8 mouse cellular contexts compared by ENCODE assay signal in genomic region chr9:119321392-119322229, GRCm38 (mm10). TPM values are rescaled to one million over a fixed set of nuclear protein-coding genes. Genes with fewer than 3 reads are reported as not detected.
DNase-seq lines count a peak whose midpoint lies in the region; ATAC-seq and TF ChIP-seq lines count a peak whose summit lies in the region.

No protein-coding gene starts in this region.

- H3K4me3 ChIP-seq in bone marrow, adult 2 months (replicated peaks; ENCODE audit: control insufficient read depth, low read depth, low read length): peak overlapping the region; percentile 77
- peak overlapping the region; percentile 69 for H3K4me3 ChIP-seq in forebrain, embryonic 16.5 days (replicated peaks; ENCODE audit: low read length)
- H3K4me3 ChIP-seq in neural tube, embryonic 14.5 days (ENCODE audit: low read depth, low read length): peak overlapping the region; percentile 83

- peaks cover 2% of the 10 kb centered on the region; the same call in 1 of the 2 replicates for H3K4me1 ChIP-seq in bone marrow, adult 2 months (ENCODE audit: control insufficient read depth, insufficient read depth, low read length)
- H3K4me1 ChIP-seq in forebrain, embryonic 16.5 days (replicated peaks; ENCODE audit: control insufficient read depth, insufficient read depth, low read length): peaks cover 19% of the 10 kb centered on the region
- H3K4me1 ChIP-seq in neural tube, embryonic 14.5 days (ENCODE audit: control insufficient read depth, insufficient read depth, low read length): peaks cover 11% of the 10 kb centered on the region; the same call in 1 of the 2 replicates

- 0 out of 2 replicates have a peak, but pooled peaks have one; percentile 15 for TF ChIP-seq POLR2A in bone marrow, adult 2 months (IDR thresholded peaks at IDR 0.05; ENCODE audit: borderline replicate concordance, control insufficient read depth, low read depth, low read length)

- H3K4me2 ChIP-seq in forebrain, embryonic 16.5 days (ENCODE audit: low read length): peak overlapping the region; percentile 62
- peak overlapping the region; percentile 74 for H3K4me2 ChIP-seq in neural tube, embryonic 14.5 days (ENCODE audit: low read depth, low read length)

- under 1% methylated on average over 56 of the region's 59 CpGs for whole genome bisulfite sequencing in bone marrow, adult 2 months
- WGBS in forebrain, embryonic 16.5 days: under 1% methylated on average over 48 of the region's 59 CpGs
- under 1% methylated on average over 59 of the region's 59 CpGs for WGBS in neural tube, embryonic 14.5 days

- H3K9ac ChIP-seq in forebrain, embryonic 16.5 days (replicated peaks; ENCODE audit: low read depth, low read length): peak overlapping the region; percentile 68
- peak overlapping the region; percentile 72 for H3K9ac ChIP-seq in neural tube, embryonic 14.5 days (replicated peaks; ENCODE audit: low read depth, low read length)

- ATAC-seq in forebrain, embryonic 16.5 days: peak; percentile 14
- peak; percentile 38 for ATAC-seq in neural tube, embryonic 14.5 days (ENCODE audit: low read depth)

- TF ChIP-seq CTCF in bone marrow, adult 2 months (IDR thresholded peaks at IDR 0.05; ENCODE audit: control insufficient read depth, insufficient read depth, low read length): no peak

- H3K27ac ChIP-seq in bone marrow, adult 2 months (ENCODE audit: control insufficient read depth, insufficient read depth, low read depth, low read length, poor library complexity): peak overlapping the region; percentile 98
- H3K27ac ChIP-seq in forebrain, embryonic 16.5 days (ENCODE audit: low read length): peak overlapping the region; percentile 95
- H3K27ac ChIP-seq in neural tube, embryonic 14.5 days (ENCODE audit: low read depth, low read length): peak overlapping the region; percentile 93

- peak; percentile 56 for DNase-seq in layer of hippocampus, adult 9-11 months
- DNase-seq in layer of hippocampus, postnatal 25 days (ENCODE audit: extremely low spot score in 1 of 2, low spot score in 1 of 2): no peak
- DNase-seq in liver: peak; percentile 60
- DNase-seq in adrenal gland, adult 2 months: no peak
- no peak for DNase-seq in urinary bladder, adult 18-20 months (ENCODE audit: low spot score in 2 of 2)

- no peaks in the 10 kb centered on the region for H3K36me3 ChIP-seq in forebrain, embryonic 16.5 days (ENCODE audit: control insufficient read depth, insufficient read depth)
- no peaks in the 10 kb centered on the region for H3K36me3 ChIP-seq in neural tube, embryonic 14.5 days (ENCODE audit: control insufficient read depth, insufficient read depth, low read length)

- H3K27me3 ChIP-seq in forebrain, embryonic 16.5 days (replicated peaks; ENCODE audit: control insufficient read depth, insufficient read depth, low read length): no peaks in the 10 kb centered on the region
- H3K27me3 ChIP-seq in neural tube, embryonic 14.5 days (ENCODE audit: control insufficient read depth, insufficient read depth, low read length): peaks cover 4% of the 10 kb centered on the region; the same call in 1 of the 2 replicates

- H3K9me3 ChIP-seq in forebrain, embryonic 16.5 days (ENCODE audit: control insufficient read depth, low read length): no peaks in the 10 kb centered on the region
- no peaks in the 10 kb centered on the region for H3K9me3 ChIP-seq in neural tube, embryonic 14.5 days (ENCODE audit: control insufficient read depth, low read length)

RNA-seq across cellular contexts. Expression of gene Oxsr1, which starts 0.6 kb away (rescaled TPM):
- total RNA-seq in layer of hippocampus, postnatal 25 days (2021): 10 to 100 TPM; 24.8 to 31.6 TPM
- 16.7 and 19.3 TPM in 2 replicates for polyA plus RNA-seq in bone marrow, adult 2 months (2011; ENCODE audit: insufficient read depth, insufficient read length, low replicate concordance, missing spikeins)
- polyA plus RNA-seq in forebrain, embryonic 16.5 days (2015; fragmentation: Nextera tagmentation; extraction: Ambion mirVana): 13.4 and 14.6 TPM in 2 replicates
- 16.2 and 17.0 TPM in 2 replicates for polyA plus RNA-seq in neural tube, embryonic 14.5 days (2014; fragmentation: Nextera tagmentation; extraction: Ambion mirVana)
- 10 to 100 TPM; 32.7 to 33.1 TPM for total RNA-seq in adrenal gland, adult 2 months (2021)
- 7.2 and 8.2 TPM in 2 replicates for polyA plus RNA-seq in adrenal gland, adult 2 months (2012; rRNA removed)

RNA-seq across cellular contexts. Expression of gene Acaa1a, which starts 17.9 kb away (rescaled TPM):
- total RNA-seq in layer of hippocampus, postnatal 25 days (2021): 10 to 100 TPM; 71.8 to 72.9 TPM
- polyA plus RNA-seq in bone marrow, adult 2 months (2011; ENCODE audit: insufficient read depth, insufficient read length, low replicate concordance, missing spikeins): 25.2 and 53.7 TPM in 2 replicates
- 107 and 119 TPM in 2 replicates for polyA plus RNA-seq in forebrain, embryonic 16.5 days (2015; fragmentation: Nextera tagmentation; extraction: Ambion mirVana)
- polyA plus RNA-seq in neural tube, embryonic 14.5 days (2014; fragmentation: Nextera tagmentation; extraction: Ambion mirVana): 95.4 and 100 TPM in 2 replicates
- total RNA-seq in adrenal gland, adult 2 months (2021): 100 to 1,000 TPM in 1 of 2 experiments, 10 to 100 TPM in 1; 79.6 to 121 TPM
- polyA plus RNA-seq in adrenal gland, adult 2 months (2012; rRNA removed): 607 and 681 TPM in 2 replicates

RNA-seq across cellular contexts. Expression of gene Myd88, which starts 19.6 kb away (rescaled TPM):
- 1 to 10 TPM; 6.3 to 7.4 TPM for total RNA-seq in layer of hippocampus, postnatal 25 days (2021)
- 17.7 and 26.2 TPM in 2 replicates for polyA plus RNA-seq in bone marrow, adult 2 months (2011; ENCODE audit: insufficient read depth, insufficient read length, low replicate concordance, missing spikeins)
- 4.4 and 6.2 TPM in 2 replicates for polyA plus RNA-seq in forebrain, embryonic 16.5 days (2015; fragmentation: Nextera tagmentation; extraction: Ambion mirVana)
- 2.8 and 6.4 TPM in 2 replicates for polyA plus RNA-seq in neural tube, embryonic 14.5 days (2014; fragmentation: Nextera tagmentation; extraction: Ambion mirVana)
- 10 to 100 TPM; 26.9 to 34.5 TPM for total RNA-seq in adrenal gland, adult 2 months (2021)
- polyA plus RNA-seq in adrenal gland, adult 2 months (2012; rRNA removed): 18.5 and 19.7 TPM in 2 replicates

RNA-seq across cellular contexts. Expression of gene Xylb, which starts 35.6 kb away (rescaled TPM):
- total RNA-seq in layer of hippocampus, postnatal 25 days (2021): 1 to 10 TPM; 3.3 to 5.0 TPM
- polyA plus RNA-seq in bone marrow, adult 2 months (2011; ENCODE audit: insufficient read depth, insufficient read length, low replicate concordance, missing spikeins): 1.5 and 2.3 TPM in 2 replicates
- 3.0 and 3.8 TPM in 2 replicates for polyA plus RNA-seq in forebrain, embryonic 16.5 days (2015; fragmentation: Nextera tagmentation; extraction: Ambion mirVana)
- polyA plus RNA-seq in neural tube, embryonic 14.5 days (2014; fragmentation: Nextera tagmentation; extraction: Ambion mirVana): 2.5 and 3.8 TPM in 2 replicates
- 1 to 10 TPM; 1.5 to 1.8 TPM for total RNA-seq in adrenal gland, adult 2 months (2021)
- 1.1 and 1.2 TPM in 2 replicates for polyA plus RNA-seq in adrenal gland, adult 2 months (2012; rRNA removed)

RNA-seq across cellular contexts. Expression of gene Slc22a14, which starts 43.7 kb away (rescaled TPM):
- not detected for total RNA-seq in layer of hippocampus, postnatal 25 days (2021)
- 2.0 and 8.0 TPM in 2 replicates for polyA plus RNA-seq in bone marrow, adult 2 months (2011; ENCODE audit: insufficient read depth, insufficient read length, low replicate concordance, missing spikeins)
- not detected in 2 replicates for polyA plus RNA-seq in forebrain, embryonic 16.5 days (2015; fragmentation: Nextera tagmentation; extraction: Ambion mirVana)
- polyA plus RNA-seq in neural tube, embryonic 14.5 days (2014; fragmentation: Nextera tagmentation; extraction: Ambion mirVana): not detected in 2 replicates
- total RNA-seq in adrenal gland, adult 2 months (2021): under 1 TPM in 1 of 2 experiments, not detected in 1; 0.12 TPM
- not detected in 2 replicates for polyA plus RNA-seq in adrenal gland, adult 2 months (2012; rRNA removed)

Comparison
In these comparisons a context has a peak if more than half of its experiments do, and no peak if none do; other contexts are left out.
1. DNase-seq: peak in layer of hippocampus, adult 9-11 months (single experiment) and liver (single experiment); none in layer of hippocampus, postnatal 25 days (0 of 2), adrenal gland, adult 2 months (single experiment) and urinary bladder, adult 18-20 months (0 of 2).
2. Peak in every context shown above with its lines, with median percentiles within 50 percentile points of each other: H3K27ac ChIP-seq and H3K4me3 ChIP-seq.